Mouse (Mus musculus) testis, postnatal 14 days (tissue): ENCODE measurements around the gene Proser3.

Experiments
- DNase-seq: peaks from one replicate; pipeline ENCODE4 v3.0.0; 2021; ENCODE audit warnings: low spot score

The Proser3 gene

GRCm38 (mm10) chr7:30552102-30553020 is at the start of gene Proser3, which contains the start of gene Hspb6:
TSS of gene Proser3 (minus strand) at chr7:30552299.
TSS of gene Hspb6 (plus strand) at chr7:30552178.
- peak; percentile 96 for DNase-seq

GRCm38 (mm10) chr7:30600651-30601050 is 48.6 kb upstream of the Proser3 start:
- no peak for DNase-seq

GRCm38 (mm10) chr7:30599933-30600353 is 47.8 kb upstream of the Proser3 start:
- peak; percentile 95 for DNase-seq

- peak; percentile 93 for DNase-seq
Measured at GRCm38 (mm10) chr7:30598786-30599185, 46.7 kb upstream of the Proser3 start, which contains the start of gene Zbtb32. TSS of gene Zbtb32 (minus strand) at chr7:30598909.

GRCm38 (mm10) chr7:30596811-30597210 is 44.7 kb upstream of the Proser3 start:
- DNase-seq: no peak

- no peak for DNase-seq
Measured at GRCm38 (mm10) chr7:30596093-30596492, 44.0 kb upstream of the Proser3 start.

GRCm38 (mm10) chr7:30594510-30595024 is 42.5 kb upstream of the Proser3 start:
- DNase-seq: no peak

- no peak for DNase-seq
Measured at GRCm38 (mm10) chr7:30593579-30594509, 41.7 kb upstream of the Proser3 start.

GRCm38 (mm10) chr7:30592772-30593423 is 40.8 kb upstream of the Proser3 start:
- DNase-seq: no peak

- no peak for DNase-seq
Measured at GRCm38 (mm10) chr7:30591605-30591951, 39.5 kb upstream of the Proser3 start.

- DNase-seq: no peak
Measured at GRCm38 (mm10) chr7:30590927-30591604, 39.0 kb upstream of the Proser3 start.

GRCm38 (mm10) chr7:30589435-30590301 is 37.6 kb upstream of the Proser3 start:
- DNase-seq: peak; percentile 78

GRCm38 (mm10) chr7:30588676-30589434 is 36.8 kb upstream of the Proser3 start, which contains the start of gene Kmt2b:
TSS of gene Kmt2b (minus strand) at chr7:30588726.
- peak; percentile 99 for DNase-seq

- DNase-seq: peak; percentile 72
Measured at GRCm38 (mm10) chr7:30587842-30588667, 36.0 kb upstream of the Proser3 start.

GRCm38 (mm10) chr7:30586455-30587020 is 34.4 kb upstream of the Proser3 start:
- no peak for DNase-seq

GRCm38 (mm10) chr7:30585170-30585569 is 33.1 kb upstream of the Proser3 start:
- DNase-seq: no peak

GRCm38 (mm10) chr7:30584339-30584738 is 32.2 kb upstream of the Proser3 start:
- no peak for DNase-seq

- no peak for DNase-seq
Measured at GRCm38 (mm10) chr7:30581547-30581946, 29.4 kb upstream of the Proser3 start.
